Mouse (Mus musculus) hindbrain, embryonic 13.5 days (tissue): ENCODE measurements around the gene Socs5. TPM values are rescaled to one million over a fixed set of nuclear protein-coding genes. Genes with fewer than 3 reads are reported as not detected.

ENCODE experiments used
- ATAC-seq: fragments of 200-750 bp; cut with Nextera tagmentation; 2 replicates; pipeline ENCODE4 v1.8.0; 2017; ENCODE audit warnings: moderate TSS enrichment; ENCODE audit not compliant: low FRiP score
- H3K27ac ChIP-seq: fragments of 300-500 bp; sonication (generic); 2 replicates; pipeline ENCODE4 v1.5.1; 2015; ENCODE audit warnings: inconsistent platforms, mild to moderate bottlenecking, moderate library complexity
- H3K27me3 ChIP-seq: fragments of 300-500 bp; sonication (generic); 2 replicates; pipeline ENCODE4 v1.6.1; 2015; ENCODE audit warnings: mild to moderate bottlenecking, inconsistent platforms
- H3K36me3 ChIP-seq: fragments of 300-500 bp; sonication (generic); 2 replicates; pipeline ENCODE4 v1.6.1; 2015; ENCODE audit warnings: mild to moderate bottlenecking, inconsistent platforms
- H3K4me1 ChIP-seq: fragments of 300-500 bp; sonication (generic); replicated peaks from 2 replicates; pipeline ENCODE4 v1.6.1; 2015; ENCODE audit warnings: inconsistent platforms
- H3K4me2 ChIP-seq: fragments of 300-500 bp; sonication (generic); 2 replicates; pipeline ENCODE4 v1.6.1; 2015; ENCODE audit warnings: inconsistent platforms, mild to moderate bottlenecking, moderate library complexity
- H3K4me3 ChIP-seq: fragments of 300-500 bp; sonication (generic); 2 replicates; pipeline ENCODE4 v1.5.1; 2015; ENCODE audit warnings: mild to moderate bottlenecking, inconsistent platforms
- H3K9ac ChIP-seq: fragments of 300-500 bp; sonication (generic); 2 replicates; pipeline ENCODE4 v1.6.1; 2015; ENCODE audit warnings: mild to moderate bottlenecking, inconsistent platforms
- H3K9me3 ChIP-seq: fragments of 300-500 bp; sonication (generic); 2 replicates; pipeline ENCODE4 v1.6.1; 2016; ENCODE audit warnings: inconsistent platforms
- WGBS: fragments of 180-500 bp; shearing (Covaris S2); methylation state at CpG from one replicate; pipeline ENCODE4 v1.1.7; 2015; 5-methylcytosine and 5-hydroxymethylcytosine counted together
- microRNA-seq: library from miRNA; unstranded; fragments of <30 nt; microRNA quantifications from one replicate; pipeline ENCODE4, GENCODE M21; 2016
- polyA plus RNA-seq: library from polyadenylated mRNA; unstranded; fragments of >200 nt; fragmentation: Nextera tagmentation; extraction: Ambion mirVana; gene quantifications from 2 replicates; pipeline ENCODE4 v1.2.1, GENCODE M21; 2015

The Socs5 gene
- polyA plus RNA-seq, 1 experiment from 2014 or later = 13.3 TPM

DNA sequence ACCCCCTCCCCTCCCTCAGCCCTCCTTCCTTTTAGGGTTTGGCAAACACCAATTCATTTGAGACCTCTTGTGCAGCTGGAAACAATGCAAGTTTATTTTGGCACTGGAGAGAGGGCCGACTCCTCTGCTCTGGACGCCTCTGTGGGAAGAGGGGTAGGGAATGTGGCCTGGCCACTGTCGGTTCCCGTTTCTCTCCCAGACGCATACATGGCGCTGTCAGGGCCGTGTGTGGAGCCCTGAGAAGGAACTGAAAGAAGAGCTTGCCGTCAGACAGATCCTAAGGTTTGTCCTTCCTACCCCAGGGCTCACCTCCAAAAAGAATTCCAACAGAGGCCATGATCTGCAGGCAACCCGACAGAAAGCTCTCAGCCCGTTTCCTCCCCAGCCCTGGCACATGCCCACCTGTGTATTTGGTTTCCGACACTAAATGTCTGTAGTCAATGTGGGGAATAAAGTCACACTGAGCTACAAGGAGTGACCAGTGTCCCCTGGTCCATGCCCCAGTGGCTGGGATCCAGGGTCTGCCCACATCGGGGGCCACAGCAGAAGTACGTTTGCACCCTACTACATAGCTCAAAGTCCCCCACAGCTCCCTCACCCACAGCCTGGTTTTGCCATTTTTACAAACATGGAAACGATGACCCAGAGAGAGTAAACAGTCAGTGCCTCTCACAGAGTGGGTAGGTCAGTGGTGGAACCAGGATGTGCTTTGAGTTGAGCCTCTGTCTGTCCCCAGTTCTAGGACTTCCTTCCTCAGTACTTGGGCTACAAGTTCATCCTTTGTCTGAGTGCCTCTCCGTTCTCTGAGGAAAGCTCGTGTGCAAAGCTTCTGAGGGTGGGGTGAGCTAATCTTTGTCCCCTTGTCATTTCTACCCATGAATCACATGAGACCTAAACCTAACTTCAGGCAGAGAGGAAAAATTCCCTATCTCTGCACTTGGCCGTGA lies 68.9 kb downstream of the Socs5 start:
- Histone ChIP-seq H3K4me2 (no peak overlapping the region), H3K27me3 (no peaks in the 10 kb centered on the region), H3K27ac (no peak overlapping the region), H3K36me3 (no peaks in the 10 kb centered on the region), H3K9ac (no peak overlapping the region), H3K4me3 (no peak overlapping the region), H3K4me1 (peaks cover 16% of the 10 kb centered on the region), H3K9me3 (0 out of 2 replicates have a peak, but pooled peaks cover 8% of the 10 kb centered on the region)
- 80% methylated on average over 17 of the region's 17 CpGs for WGBS
- no peak for ATAC-seq

DNA sequence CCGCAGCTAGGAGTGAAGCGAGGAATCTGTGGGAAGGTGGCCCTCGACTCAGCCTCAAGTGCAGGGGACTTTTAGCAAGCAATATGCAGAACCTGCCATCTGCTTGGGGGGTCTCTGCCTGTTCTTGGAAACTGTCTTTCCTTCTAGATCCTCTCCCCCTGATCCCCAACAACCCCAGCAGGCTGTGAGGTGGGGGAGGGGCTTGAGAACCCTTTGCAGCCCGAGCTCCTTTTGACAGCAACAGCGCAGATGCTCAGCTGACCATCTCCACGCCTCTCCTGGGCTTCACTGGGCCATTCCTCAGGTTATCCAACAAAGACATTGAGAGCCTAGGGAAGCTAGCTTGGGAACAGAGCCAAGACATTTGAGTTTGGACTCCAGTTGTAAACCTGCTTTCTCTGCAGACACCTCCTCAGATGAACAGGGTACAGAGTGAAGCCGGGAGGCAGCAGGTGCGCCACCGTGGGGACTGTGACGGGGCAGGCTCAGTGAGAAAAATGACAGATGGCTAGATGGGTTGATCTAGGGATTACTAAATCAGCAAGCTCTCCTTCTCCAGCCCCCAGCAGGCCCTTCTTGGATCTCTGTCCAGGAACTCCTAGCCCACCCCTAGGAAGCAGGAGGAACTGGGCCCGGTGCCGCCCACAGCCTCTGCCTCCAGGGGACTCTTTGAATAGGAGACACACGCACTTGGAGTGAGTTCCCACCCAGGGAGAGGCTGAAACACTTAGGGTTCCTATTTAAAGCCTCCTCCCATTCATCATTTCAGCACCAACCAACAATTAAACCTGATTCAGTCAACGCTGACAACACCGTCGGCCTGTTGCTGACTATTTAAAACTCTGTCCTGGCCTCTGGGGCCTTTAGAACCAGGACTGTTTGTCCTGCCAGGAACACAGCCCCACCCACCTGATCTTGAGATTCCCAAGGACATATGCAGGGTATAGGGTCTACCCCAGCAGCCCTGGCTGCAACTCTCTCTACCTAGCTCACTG lies 71.4 kb downstream of the Socs5 start:
- H3K36me3 ChIP-seq = no peaks in the 10 kb centered on the region
- H3K27me3 ChIP-seq = no peaks in the 10 kb centered on the region
- H3K9me3 ChIP-seq = no peaks in the 10 kb centered on the region
- H3K27ac ChIP-seq = no peak overlapping the region
- H3K4me1 ChIP-seq = peaks cover 16% of the 10 kb centered on the region
- no peak overlapping the region for H3K4me3 ChIP-seq
- 34% methylated on average over 16 of the region's 16 CpGs for WGBS
- H3K9ac ChIP-seq = peak overlapping the region; percentile 36; the same call in 1 of the 2 replicates
- ATAC-seq = no peak
- H3K4me2 ChIP-seq = no peak overlapping the region

DNA sequence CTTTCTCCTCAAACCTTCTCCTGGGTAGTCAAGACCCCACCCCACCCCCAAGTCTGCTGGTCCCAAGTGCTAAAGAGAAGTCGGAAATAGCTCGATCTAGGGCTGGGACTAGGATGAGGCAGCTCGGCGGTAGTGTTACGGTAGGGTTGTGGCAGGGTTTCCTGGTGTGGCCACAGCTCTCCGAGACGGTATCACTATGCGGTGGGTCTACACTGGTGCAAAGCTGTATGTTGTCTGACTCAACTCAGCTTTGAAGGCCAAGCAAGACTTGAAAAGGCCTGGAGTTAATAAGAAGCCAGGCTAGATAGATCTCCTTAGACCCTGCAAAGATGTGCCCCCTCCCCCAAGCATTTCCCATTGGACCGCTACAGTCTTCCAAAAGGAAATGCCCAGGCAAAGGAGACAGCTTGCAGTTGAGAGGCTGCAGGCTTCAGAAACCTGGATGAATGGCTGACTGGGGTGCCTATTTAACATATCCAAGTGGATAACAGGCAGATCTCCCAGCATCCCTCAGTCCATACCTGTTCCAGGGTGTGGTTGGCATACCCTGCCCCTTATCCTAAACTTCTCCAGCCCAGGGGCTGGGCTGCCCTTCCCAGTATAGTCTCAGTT lies 72.6 kb downstream of the Socs5 start:
- Histone ChIP-seq H3K27ac (no peak overlapping the region), H3K9me3 (no peaks in the 10 kb centered on the region), H3K4me1 (peaks cover 16% of the 10 kb centered on the region), H3K4me2 (no peak overlapping the region), H3K36me3 (no peaks in the 10 kb centered on the region), H3K27me3 (no peaks in the 10 kb centered on the region), H3K9ac (no peak overlapping the region), H3K4me3 (no peak overlapping the region)
- 59% methylated on average over 9 of the region's 9 CpGs for WGBS
- no peak for ATAC-seq

GRCm38 (mm10) chr17:87181683-87182346 lies 74.3 kb downstream of the Socs5 start:
- 90% methylated on average over 8 of the region's 8 CpGs for WGBS
- Histone ChIP-seq H3K27ac (no peak overlapping the region), H3K9ac (no peak overlapping the region), H3K9me3 (no peaks in the 10 kb centered on the region), H3K36me3 (no peaks in the 10 kb centered on the region), H3K4me3 (no peak overlapping the region), H3K4me1 (peaks cover 31% of the 10 kb centered on the region), H3K4me2 (no peak overlapping the region), H3K27me3 (no peaks in the 10 kb centered on the region)
- no peak for ATAC-seq

DNA sequence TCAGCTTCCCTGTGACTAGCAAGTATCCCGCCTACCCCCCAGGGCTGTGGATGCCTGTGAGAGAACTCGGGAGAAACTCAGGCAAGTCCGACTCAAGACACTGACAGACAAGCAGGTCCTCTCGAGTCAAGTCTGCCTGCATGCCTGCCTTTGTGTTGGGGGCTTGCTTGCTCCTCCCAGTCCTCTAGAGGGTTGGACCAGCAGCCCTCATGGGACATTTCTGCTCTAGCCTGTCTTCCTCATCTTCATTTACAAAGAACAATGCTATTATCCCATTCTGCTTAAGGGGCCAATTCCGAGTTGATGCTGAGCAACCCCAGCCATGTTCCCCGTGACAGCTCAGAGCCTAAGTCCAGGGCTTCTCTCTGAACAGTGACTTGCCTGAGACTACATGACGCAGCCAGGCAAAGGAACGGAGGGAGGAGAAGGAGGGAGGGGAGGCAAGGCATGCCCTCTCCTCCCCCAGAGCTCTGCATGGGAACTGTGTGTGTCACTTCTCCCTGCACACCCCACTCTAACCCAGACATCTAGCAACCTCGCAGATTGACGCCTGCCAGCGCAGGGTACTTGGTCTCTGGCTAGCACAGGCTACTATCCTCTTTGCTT lies 78.1 kb downstream of the Socs5 start:
- Histone ChIP-seq H3K36me3 (no peaks in the 10 kb centered on the region), H3K9me3 (no peaks in the 10 kb centered on the region), H3K27me3 (no peaks in the 10 kb centered on the region), H3K4me3 (no peak overlapping the region), H3K4me1 (peaks cover 22% of the 10 kb centered on the region), H3K9ac (0 out of 2 replicates have a peak overlapping the region, but pooled peaks have one; percentile 29), H3K4me2 (no peak overlapping the region), H3K27ac (no peak overlapping the region)
- 22% methylated on average over 11 of the region's 11 CpGs for WGBS
- ATAC-seq = no peak

DNA sequence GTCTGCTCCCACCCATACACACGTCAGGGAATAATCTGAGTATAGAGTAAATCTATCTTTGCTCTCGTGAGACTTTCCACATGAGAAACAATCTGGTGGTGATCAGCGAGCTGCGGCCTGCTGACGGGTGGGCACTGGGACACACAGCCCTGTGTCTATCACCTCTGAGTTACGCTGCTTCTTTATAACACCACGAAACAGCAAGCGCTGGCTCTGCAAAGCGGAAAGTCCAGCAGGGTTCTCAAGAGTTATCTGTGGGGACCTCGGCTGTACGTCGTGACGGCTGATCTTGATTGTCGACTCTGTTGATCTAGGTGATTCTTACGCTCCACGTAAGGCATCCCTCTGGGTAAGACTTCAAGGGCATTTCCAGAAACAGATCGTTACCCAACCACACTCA lies 79.5 kb downstream of the Socs5 start:
- H3K9ac ChIP-seq = no peak overlapping the region
- H3K4me1 ChIP-seq = peaks cover 22% of the 10 kb centered on the region
- ATAC-seq = no peak
- WGBS = 48% methylated on average over 17 of the region's 17 CpGs
- no peaks in the 10 kb centered on the region for H3K36me3 ChIP-seq
- no peaks in the 10 kb centered on the region for H3K9me3 ChIP-seq
- H3K27ac ChIP-seq = no peak overlapping the region
- H3K4me2 ChIP-seq = no peak overlapping the region
- no peak overlapping the region for H3K4me3 ChIP-seq
- H3K27me3 ChIP-seq = no peaks in the 10 kb centered on the region

Small RNAs within 50 kb of the gene (microRNA-seq; reads per million reads assigned to microRNA genes)
- not detected for gene Gm22346

Other genes starting within 250 kb of the Socs5 start
- not detected in 2 replicates for gene Tmem247, start 190.3 kb upstream of the Socs5 start, polyA plus RNA-seq
- gene Atp6v1e2, start 159.8 kb upstream of the Socs5 start, polyA plus RNA-seq = not detected in 2 replicates
- gene Rhoq, start 144.6 kb upstream of the Socs5 start, polyA plus RNA-seq = 6.2 and 6.9 TPM in 2 replicates
- gene Pigf, start 82.3 kb upstream of the Socs5 start, polyA plus RNA-seq = 36.8 and 37.0 TPM in 2 replicates
- 224 and 236 TPM in 2 replicates for gene Cript, start 82.1 kb upstream of the Socs5 start, polyA plus RNA-seq
- 48.2 and 50.9 TPM in 2 replicates for gene Mcfd2, start 158.3 kb downstream of the Socs5 start, polyA plus RNA-seq
- gene Ttc7, start 175.2 kb downstream of the Socs5 start, polyA plus RNA-seq = 4.2 and 5.7 TPM in 2 replicates